ENCODE assay signal across 18 mouse cellular contexts in genomic region chr12:25526639-25527038, GRCm38 (mm10).
DNase-seq lines count a peak whose midpoint lies in the region; ATAC-seq and TF ChIP-seq lines count a peak whose summit lies in the region.
"Had no signal": no experiment of that assay in that cellular context is flagged by ENCODE, and none has a peak within 500 bp of the region (broad histone marks: within the 10 kb centered on the region; RNA-seq: fewer than 3 reads in every experiment).

No protein-coding gene starts in this region.

- H3K4me3 ChIP-seq in left cerebral cortex, adult 2 months, result no peak overlapping the region
- no peak overlapping the region for H3K4me3 ChIP-seq in stomach, postnatal 0 days (ENCODE audit: low read depth, low read length)
- H3K4me3 ChIP-seq: heart, embryonic 15.5 days; hindbrain, embryonic 12.5 days; intestine, embryonic 15.5 days; liver, embryonic 12.5 days; neural tube, embryonic 12.5 days had no signal

- no peak overlapping the region for H3K4me2 ChIP-seq in stomach, postnatal 0 days (replicated peaks; ENCODE audit: low read depth)
- H3K4me2 ChIP-seq: heart, embryonic 15.5 days; hindbrain, embryonic 12.5 days; intestine, embryonic 15.5 days; liver, embryonic 12.5 days; neural tube, embryonic 12.5 days had no signal

- intact Hi-C loops in left cerebral cortex, adult 2 months (cut with DNase I), result no loop called here

- H3K27me3 ChIP-seq in stomach, postnatal 0 days (ENCODE audit: control insufficient read depth, insufficient read depth, low read length), result no peaks in the 10 kb centered on the region
- H3K27me3 ChIP-seq: heart, embryonic 15.5 days; hindbrain, embryonic 12.5 days; intestine, embryonic 15.5 days; liver, embryonic 12.5 days; neural tube, embryonic 12.5 days had no signal

- ATAC-seq in stomach, postnatal 0 days (ENCODE audit: low FRiP score, low TSS enrichment), result no peak
- ATAC-seq: CD4-positive, CD25-positive, alpha-beta regulatory T cell, adult 4 months; intestine, embryonic 15.5 days; liver, embryonic 12.5 days; lung, postnatal 0 days had no signal

- H3K9me3 ChIP-seq in stomach, postnatal 0 days (ENCODE audit: control insufficient read depth, low read length), result no peaks in the 10 kb centered on the region
- H3K9me3 ChIP-seq: heart, embryonic 15.5 days; hindbrain, embryonic 12.5 days; intestine, embryonic 15.5 days; liver, embryonic 12.5 days; neural tube, embryonic 12.5 days had no signal

- H3K4me1 ChIP-seq in stomach, postnatal 0 days (replicated peaks; ENCODE audit: control insufficient read depth, insufficient read depth), result no peaks in the 10 kb centered on the region
- H3K4me1 ChIP-seq: hindbrain, embryonic 12.5 days; intestine, embryonic 15.5 days; liver, embryonic 12.5 days; neural tube, embryonic 12.5 days had no signal

- no peak overlapping the region for H3K9ac ChIP-seq in stomach, postnatal 0 days (ENCODE audit: low read length)
- H3K9ac ChIP-seq: heart, embryonic 15.5 days; hindbrain, embryonic 12.5 days; intestine, embryonic 15.5 days; liver, embryonic 12.5 days; neural tube, embryonic 12.5 days had no signal

- no peak overlapping the region for H3K27ac ChIP-seq in left cerebral cortex, adult 2 months
- no peak overlapping the region for H3K27ac ChIP-seq in stomach, postnatal 0 days (replicated peaks)
- H3K27ac ChIP-seq: heart, embryonic 15.5 days; hindbrain, embryonic 12.5 days; intestine, embryonic 15.5 days; liver, embryonic 12.5 days; neural tube, embryonic 12.5 days had no signal

- peak; percentile 27 to 32 for DNase-seq in left cerebral cortex, adult 2 months (ENCODE audit: extremely low spot score in 1 of 2, low spot score in 2 of 2)
- DNase-seq in left cerebral cortex, adult 11 months (ENCODE audit: low spot score), result no peak
- peak; percentile 59 for DNase-seq in layer of hippocampus, adult 11-12 months (ENCODE audit: low spot score)
- DNase-seq in layer of hippocampus, postnatal 36 days, result peak; percentile 34 to 58
- peak; percentile 11 for DNase-seq in right cerebral cortex, postnatal 4 days
- DNase-seq in embryo, embryonic 10 days (ENCODE audit: low spot score), result no peak
- DNase-seq in gastrocnemius, adult 8-10 months (ENCODE audit: low spot score in 2 of 2), result no peak
- DNase-seq in stomach, postnatal 0 days (ENCODE audit: low spot score), result no peak
- DNase-seq: adrenal gland, postnatal 10 days; cerebellum, adult 9-11 months; gastrocnemius, postnatal 36 days had no signal

- no peak for TF ChIP-seq CTCF in left cerebral cortex, adult 2 months (IDR thresholded peaks at IDR 0.05)
- no peak for TF ChIP-seq CTCF in stomach, postnatal 0 days (IDR thresholded peaks at IDR 0.05; ENCODE audit: low read depth)

- TF ChIP-seq EP300 in stomach, postnatal 0 days (optimal IDR thresholded peaks at IDR 0.05), result no peak

- H3K36me3 ChIP-seq in stomach, postnatal 0 days (ENCODE audit: control insufficient read depth, insufficient read depth, low read length), result no peaks in the 10 kb centered on the region
- H3K36me3 ChIP-seq: heart, embryonic 15.5 days; hindbrain, embryonic 12.5 days; intestine, embryonic 15.5 days; liver, embryonic 12.5 days; neural tube, embryonic 12.5 days had no signal

- 72% methylated on average over 11 of the region's 11 CpGs for WGBS in stomach, postnatal 0 days

Comparison
In these comparisons a context has a peak if more than half of its experiments do, and no peak if none do; other contexts are left out.
1. DNase-seq: peak in left cerebral cortex, adult 2 months (2 of 2), layer of hippocampus, adult 11-12 months (single experiment), layer of hippocampus, postnatal 36 days (2 of 2) and right cerebral cortex, postnatal 4 days (single experiment); none in left cerebral cortex, adult 11 months (single experiment), embryo, embryonic 10 days (single experiment), gastrocnemius, adult 8-10 months (0 of 2) and stomach, postnatal 0 days (single experiment).